Mouse (Mus musculus) adipocyte (in vitro differentiated cells): ENCODE results near the gene Gm29666.

Source experiments
- DNase-seq: peaks from one replicate; pipeline ENCODE4 v3.0.0-alpha.2; 2016; ENCODE audit warnings: low spot score

Gene Gm29666

GRCm38 (mm10) chr15:84919938-84920337 lies at the start of gene Gm29666:
Gm29666 (minus strand) TSS chr15:84920038.
- DNase-seq, result no peak

GRCm38 (mm10) chr15:84968534-84968933 lies 48.7 kb upstream of the Gm29666 start:
- DNase-seq, result no peak

- DNase-seq, result peak; percentile 66
These were observed 45.9 kb upstream of the Gm29666 start for GRCm38 (mm10) chr15:84965575-84966360.

GRCm38 (mm10) chr15:84964771-84965170 lies 44.9 kb upstream of the Gm29666 start:
- DNase-seq, result no peak

- peak; percentile 48 for DNase-seq
These were observed 42.7 kb upstream of the Gm29666 start for GRCm38 (mm10) chr15:84962518-84962917.

- no peak for DNase-seq
These were observed 40.9 kb upstream of the Gm29666 start for GRCm38 (mm10) chr15:84960692-84961091.

- DNase-seq, result no peak
These were observed 40.1 kb upstream of the Gm29666 start for GRCm38 (mm10) chr15:84959891-84960290.

- no peak for DNase-seq
These were observed 38.5 kb upstream of the Gm29666 start for GRCm38 (mm10) chr15:84958331-84958730.

GRCm38 (mm10) chr15:84957851-84958250 lies 38.0 kb upstream of the Gm29666 start:
- DNase-seq, result peak; percentile 54

GRCm38 (mm10) chr15:84953259-84953658 lies 33.4 kb upstream of the Gm29666 start:
- DNase-seq, result no peak

GRCm38 (mm10) chr15:84950053-84950452 lies 30.2 kb upstream of the Gm29666 start:
- no peak for DNase-seq

- no peak for DNase-seq
These were observed 29.2 kb upstream of the Gm29666 start for GRCm38 (mm10) chr15:84948990-84949389.

GRCm38 (mm10) chr15:84944319-84944718 lies 24.5 kb upstream of the Gm29666 start:
- no peak for DNase-seq

- DNase-seq, result no peak
These were observed 22.9 kb upstream of the Gm29666 start for GRCm38 (mm10) chr15:84942647-84943285.

GRCm38 (mm10) chr15:84940102-84940501 lies 20.3 kb upstream of the Gm29666 start:
- no peak for DNase-seq

- DNase-seq, result no peak
These were observed 15.1 kb upstream of the Gm29666 start for GRCm38 (mm10) chr15:84934901-84935300.

- no peak for DNase-seq
These were observed 12.5 kb upstream of the Gm29666 start for GRCm38 (mm10) chr15:84932351-84932750.

- peak; percentile 30 for DNase-seq
These were observed 5.7 kb upstream of the Gm29666 start for GRCm38 (mm10) chr15:84925495-84926018.

GRCm38 (mm10) chr15:84924781-84925315 lies 5.0 kb upstream of the Gm29666 start:
- DNase-seq, result peak; percentile 66

GRCm38 (mm10) chr15:84923508-84924181 lies 3.8 kb upstream of the Gm29666 start:
- peak; percentile 30 for DNase-seq

- peak; percentile 99 for DNase-seq
These were observed 3.2 kb upstream of the Gm29666 start, which contains the start of gene Nup50 for GRCm38 (mm10) chr15:84922884-84923507. Nup50 (plus strand) TSS chr15:84923411.

- no peak for DNase-seq
These were observed 6.6 kb downstream of the Gm29666 start for GRCm38 (mm10) chr15:84913201-84913600.
